Mouse (Mus musculus) stomach, postnatal 0 days (tissue): Measurements from ENCODE around the gene Tas2r138.

Experiments used
- CTCF ChIP-seq: IDR thresholded peaks from 2 replicates; pipeline ENCODE4 v1.5.1; 2016; ENCODE audit warnings: antibody characterized with exemption, low read depth, mild to moderate bottlenecking, moderate library complexity
- EP300 ChIP-seq: optimal IDR thresholded peaks from 2 replicates; pipeline ENCODE3; 2016; ENCODE audit warnings: antibody characterized with exemption

- TF ChIP-seq EP300 (no peak), CTCF (no peak)
These were observed 24.6 kb upstream of the Tas2r138 start for GRCm38 (mm10) chr6:40637755-40638154.
